Mouse (Mus musculus) midbrain, embryonic 14.5 days (tissue): ENCODE results near the gene Ptpre. TPM values are rescaled to one million over a fixed set of nuclear protein-coding genes. Genes with fewer than 3 reads are reported as not detected.
"Not testable (repeated sequence)": the region's sequence is repeated elsewhere in the genome, so short reads cannot be mapped to it uniquely, and the experiment has no call there.

Source experiments
- ATAC-seq: fragments of 200-750 bp; cut with Nextera tagmentation; 2 replicates; pipeline ENCODE4 v1.8.0; 2017; ENCODE audit warnings: moderate number of reproducible peaks, moderate library complexity; ENCODE audit not compliant: low FRiP score, low TSS enrichment
- DNase-seq: peaks from one replicate; pipeline ENCODE4 v3.0.0-alpha.2; 2015
- H3K27ac ChIP-seq: fragments of 300-500 bp; sonication (generic); replicated peaks from 2 replicates; pipeline ENCODE4 v1.5.1; 2014; ENCODE audit warnings: mild to moderate bottlenecking, low read depth, low read length, moderate library complexity
- H3K27me3 ChIP-seq: fragments of 300-500 bp; sonication (generic); 2 replicates; pipeline ENCODE4 v1.6.1; 2014; ENCODE audit warnings: low read length, control low read depth, mixed read lengths; ENCODE audit not compliant: control insufficient read depth, insufficient read depth
- H3K36me3 ChIP-seq: fragments of 300-500 bp; sonication (generic); 2 replicates; pipeline ENCODE4 v1.6.1; 2014; ENCODE audit warnings: low read length, control low read depth; ENCODE audit not compliant: control insufficient read depth, insufficient read depth
- H3K4me1 ChIP-seq: fragments of 300-500 bp; sonication (generic); 2 replicates; pipeline ENCODE4 v1.6.1; 2014; ENCODE audit warnings: mild to moderate bottlenecking, antibody characterized with exemption, low read length, control low read depth; ENCODE audit not compliant: control insufficient read depth, insufficient read depth
- H3K4me2 ChIP-seq: fragments of 300-500 bp; sonication (generic); 2 replicates; pipeline ENCODE4 v1.6.1; 2014; ENCODE audit warnings: mild to moderate bottlenecking, low read length, moderate library complexity
- H3K4me3 ChIP-seq: fragments of 300-500 bp; sonication (generic); replicated peaks from 2 replicates; pipeline ENCODE4 v1.5.1; 2014; ENCODE audit warnings: low read depth, low read length
- H3K9ac ChIP-seq: fragments of 300-500 bp; sonication (generic); replicated peaks from 2 replicates; pipeline ENCODE4 v1.6.1; 2014; ENCODE audit warnings: mild to moderate bottlenecking, low read length, moderate library complexity
- H3K9me3 ChIP-seq: fragments of 300-500 bp; sonication (generic); 2 replicates; pipeline ENCODE4 v1.6.1; 2016; ENCODE audit warnings: low read length, control low read depth, mixed read lengths; ENCODE audit not compliant: control insufficient read depth
- WGBS: fragments of 180-500 bp; shearing (Covaris S2); extraction: QIAGEN DNeasy Blood & Tissue Kit; methylation state at CpG from one replicate; pipeline ENCODE4 v1.1.7; 2014; 5-methylcytosine and 5-hydroxymethylcytosine counted together
- polyA plus RNA-seq: library from polyadenylated mRNA; unstranded; fragments of >200 nt; fragmentation: Nextera tagmentation; extraction: Ambion mirVana; gene quantifications from 2 replicates; pipeline ENCODE4 v1.2.1, GENCODE M21; 2014

The Ptpre gene
- polyA plus RNA-seq, 1 experiment from 2014 or later = 5.0 TPM

DNA sequence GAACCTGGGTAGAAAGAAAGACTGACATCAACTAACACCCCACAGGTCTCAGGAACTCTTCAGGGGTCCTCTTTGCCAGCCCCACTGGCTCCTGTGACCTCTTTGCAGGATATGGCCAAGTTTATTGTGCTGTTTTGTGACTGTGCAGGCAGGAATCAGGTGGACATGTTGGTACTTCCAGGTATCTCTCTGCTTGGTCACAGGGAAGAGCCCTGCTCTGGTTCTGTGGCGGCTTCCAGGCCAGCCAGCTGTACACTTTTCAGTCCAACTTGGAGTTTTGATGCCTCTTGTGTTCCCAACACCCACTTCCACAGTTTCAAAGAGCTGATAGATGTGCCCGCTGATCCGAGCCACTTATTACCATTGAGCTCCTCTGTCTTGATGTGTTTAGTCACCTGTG is 76.1 kb downstream of the Ptpre start:
- no peaks in the 10 kb centered on the region for H3K27me3 ChIP-seq
- WGBS = 93% methylated on average over 3 of the region's 3 CpGs
- no peak overlapping the region for H3K4me3 ChIP-seq
- H3K27ac ChIP-seq = no peak overlapping the region
- no peak overlapping the region for H3K4me2 ChIP-seq
- no peaks in the 10 kb centered on the region for H3K9me3 ChIP-seq
- peaks cover 16% of the 10 kb centered on the region for H3K4me1 ChIP-seq
- ATAC-seq (no peak), DNase-seq (no peak)
- no peaks in the 10 kb centered on the region for H3K36me3 ChIP-seq
- H3K9ac ChIP-seq = no peak overlapping the region

GRCm38 (mm10) chr7:135614892-135615291 is 77.6 kb downstream of the Ptpre start:
- H3K36me3 ChIP-seq = no peaks in the 10 kb centered on the region
- no peak overlapping the region for H3K9ac ChIP-seq
- 51% methylated on average over 8 of the region's 8 CpGs for WGBS
- 0 out of 2 replicates have a peak overlapping the region, but pooled peaks have one; percentile 37 for H3K27ac ChIP-seq
- DNase-seq (peak; percentile 51), ATAC-seq (no peak)
- H3K4me2 ChIP-seq = no peak overlapping the region
- H3K27me3 ChIP-seq = no peaks in the 10 kb centered on the region
- no peak overlapping the region for H3K4me3 ChIP-seq
- H3K4me1 ChIP-seq = peaks cover 24% of the 10 kb centered on the region
- no peaks in the 10 kb centered on the region for H3K9me3 ChIP-seq

DNA sequence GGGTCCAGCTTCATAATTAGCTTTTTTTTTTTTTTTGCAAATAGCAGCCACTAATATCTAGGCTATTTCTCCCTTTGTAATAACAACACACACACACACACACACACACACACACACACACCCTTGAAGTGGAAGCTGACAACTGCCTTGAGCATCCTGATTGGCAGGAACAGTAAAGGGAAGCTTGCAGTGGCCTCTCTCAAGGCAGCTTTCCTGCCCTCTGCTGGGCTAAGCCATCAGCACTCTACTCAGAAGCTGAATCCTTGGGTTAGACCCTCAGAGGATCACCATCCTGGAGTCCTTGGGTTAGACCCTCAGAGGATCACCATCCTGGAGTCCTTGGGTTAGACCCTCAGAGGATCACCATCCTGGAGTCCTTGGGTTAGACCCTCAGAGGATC is 79.2 kb downstream of the Ptpre start:
- not testable (repeated sequence) for ATAC-seq, H3K27ac ChIP-seq, H3K9ac ChIP-seq, H3K36me3 ChIP-seq, H3K4me3 ChIP-seq, DNase-seq, H3K4me2 ChIP-seq, H3K27me3 ChIP-seq, H3K9me3 ChIP-seq
- peaks cover 20% of the 10 kb centered on the region for H3K4me1 ChIP-seq

GRCm38 (mm10) chr7:135617776-135618175 is 80.5 kb downstream of the Ptpre start:
- Histone ChIP-seq H3K27ac (peak overlapping the region; percentile 83), H3K9me3 (no peaks in the 10 kb centered on the region), H3K9ac (no peak overlapping the region), H3K36me3 (no peaks in the 10 kb centered on the region), H3K4me1 (peaks cover 28% of the 10 kb centered on the region), H3K4me2 (peak overlapping the region; percentile 31), H3K4me3 (no peak overlapping the region), H3K27me3 (no peaks in the 10 kb centered on the region)
- WGBS = 33% methylated on average over 11 of the region's 11 CpGs
- no peak for ATAC-seq
- DNase-seq = peak; percentile 91

- Histone ChIP-seq H3K9ac (no peak overlapping the region), H3K27ac (no peak overlapping the region; the same call in 1 of the 2 replicates)
Observed at GRCm38 (mm10) chr7:135621649-135622048, 84.4 kb downstream of the Ptpre start.

GRCm38 (mm10) chr7:135622241-135622640 is 85.0 kb downstream of the Ptpre start:
- Histone ChIP-seq H3K4me2 (no peak overlapping the region), H3K4me1 (peaks cover 28% of the 10 kb centered on the region), H3K4me3 (no peak overlapping the region), H3K9me3 (no peaks in the 10 kb centered on the region), H3K27ac (no peak overlapping the region), H3K9ac (no peak overlapping the region), H3K27me3 (no peaks in the 10 kb centered on the region), H3K36me3 (no peaks in the 10 kb centered on the region)
- DNase-seq (no peak), ATAC-seq (no peak)

More at GRCm38 (mm10) chr7:135621649-135622048, 84.4 kb downstream of the Ptpre start:
- no peak overlapping the region for H3K4me3 ChIP-seq
- no peaks in the 10 kb centered on the region for H3K9me3 ChIP-seq
- H3K4me2 ChIP-seq = no peak overlapping the region
- DNase-seq = no peak
- H3K36me3 ChIP-seq = no peaks in the 10 kb centered on the region
- H3K4me1 ChIP-seq = peaks cover 28% of the 10 kb centered on the region
- no peaks in the 10 kb centered on the region for H3K27me3 ChIP-seq
- no peak for ATAC-seq
- 64% methylated on average over 6 of the region's 6 CpGs for WGBS

- DNase-seq (no peak), ATAC-seq (no peak)
- H3K9ac ChIP-seq = no peak overlapping the region
- no peaks in the 10 kb centered on the region for H3K9me3 ChIP-seq
- WGBS = 76% methylated on average over 3 of the region's 3 CpGs
- no peak overlapping the region for H3K27ac ChIP-seq
- no peak overlapping the region for H3K4me3 ChIP-seq
- no peak overlapping the region for H3K4me2 ChIP-seq
- no peaks in the 10 kb centered on the region for H3K27me3 ChIP-seq
- no peaks in the 10 kb centered on the region for H3K36me3 ChIP-seq
- H3K4me1 ChIP-seq = peaks cover 8% of the 10 kb centered on the region
Observed at GRCm38 (mm10) chr7:135624854-135625253, 87.6 kb downstream of the Ptpre start.

GRCm38 (mm10) chr7:135628363-135628762 is 91.1 kb downstream of the Ptpre start:
- Histone ChIP-seq H3K27ac (no peak overlapping the region), H3K4me2 (no peak overlapping the region), H3K4me1 (0 out of 2 replicates have a peak, but pooled peaks cover 4% of the 10 kb centered on the region), H3K27me3 (no peaks in the 10 kb centered on the region), H3K9me3 (no peaks in the 10 kb centered on the region), H3K4me3 (no peak overlapping the region), H3K36me3 (no peaks in the 10 kb centered on the region), H3K9ac (no peak overlapping the region)
- 87% methylated on average over 7 of the region's 7 CpGs for WGBS
- ATAC-seq (no peak), DNase-seq (no peak)

DNA sequence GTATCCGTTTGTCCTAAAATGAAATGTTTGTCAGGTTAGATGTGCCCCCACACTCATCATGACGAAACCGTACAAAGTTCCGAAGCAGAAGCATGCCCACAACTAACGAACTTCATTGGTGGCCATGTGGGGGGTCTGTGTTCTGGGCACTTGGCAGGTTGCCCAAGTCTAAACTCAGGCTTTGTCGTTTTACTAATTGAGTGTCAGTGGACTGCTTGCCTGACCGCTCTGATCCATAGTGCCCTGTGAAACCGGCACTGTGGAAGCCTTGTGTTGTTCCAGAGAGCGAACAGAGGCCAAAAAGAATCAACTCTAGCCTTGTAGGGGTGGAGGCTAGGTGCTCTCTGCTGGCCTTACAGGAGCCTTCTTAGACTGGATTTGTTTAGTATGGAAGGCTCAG is 91.7 kb downstream of the Ptpre start:
- WGBS = 53% methylated on average over 9 of the region's 9 CpGs
- no peak overlapping the region for H3K9ac ChIP-seq

More for the DNA sequence above, 91.7 kb downstream of the Ptpre start:
- DNase-seq (no peak), ATAC-seq (no peak)
- Histone ChIP-seq H3K36me3 (no peaks in the 10 kb centered on the region), H3K9me3 (no peaks in the 10 kb centered on the region), H3K27me3 (no peaks in the 10 kb centered on the region), H3K4me2 (no peak overlapping the region), H3K4me1 (0 out of 2 replicates have a peak, but pooled peaks cover 5% of the 10 kb centered on the region), H3K4me3 (no peak overlapping the region), H3K27ac (no peak overlapping the region)
